Mouse (Mus musculus) heart, embryonic 15.5 days (tissue): ENCODE measurements around the gene Tas2r140. TPM values are rescaled to one million over a fixed set of nuclear protein-coding genes. Genes with fewer than 3 reads are reported as not detected.

Experiments
- ATAC-seq: fragments of 200-750 bp; cut with Nextera tagmentation; replicated peaks from 2 replicates; pipeline ENCODE4 v1.8.0; 2017; ENCODE audit warnings: low read depth, moderate TSS enrichment; ENCODE audit not compliant: insufficient number of reproducible peaks, insufficient read depth, low FRiP score
- H3K27ac ChIP-seq: fragments of 300-500 bp; sonication (generic); 2 replicates; pipeline ENCODE4 v1.5.1; 2015; ENCODE audit warnings: mild to moderate bottlenecking, inconsistent platforms
- H3K27me3 ChIP-seq: fragments of 300-500 bp; sonication (generic); 2 replicates; pipeline ENCODE4 v1.6.1; 2015; ENCODE audit warnings: inconsistent platforms
- H3K36me3 ChIP-seq: fragments of 300-500 bp; sonication (generic); 2 replicates; pipeline ENCODE4 v1.6.1; 2015; ENCODE audit warnings: mild to moderate bottlenecking, inconsistent platforms
- H3K4me1 ChIP-seq: fragments of 300-500 bp; sonication (generic); replicated peaks from 2 replicates; pipeline ENCODE4 v1.6.1; 2015; ENCODE audit warnings: inconsistent platforms
- H3K4me2 ChIP-seq: fragments of 300-500 bp; sonication (generic); 2 replicates; pipeline ENCODE4 v1.6.1; 2015; ENCODE audit warnings: inconsistent platforms, mild to moderate bottlenecking, moderate library complexity
- H3K4me3 ChIP-seq: fragments of 300-500 bp; sonication (generic); 2 replicates; pipeline ENCODE4 v1.5.1; 2015; ENCODE audit warnings: mild to moderate bottlenecking, inconsistent platforms
- H3K9ac ChIP-seq: fragments of 300-500 bp; sonication (generic); 2 replicates; pipeline ENCODE4 v1.6.1; 2015; ENCODE audit warnings: mild to moderate bottlenecking, inconsistent platforms
- H3K9me3 ChIP-seq: fragments of 300-500 bp; sonication (generic); replicated peaks from 2 replicates; pipeline ENCODE4 v1.6.1; 2016; ENCODE audit warnings: inconsistent platforms
- WGBS: fragments of 180-500 bp; shearing (Covaris S2); methylation state at CpG from one replicate; pipeline ENCODE4 v1.1.7; 2015; ENCODE audit warnings: mixed read lengths; 5-methylcytosine and 5-hydroxymethylcytosine counted together
- polyA plus RNA-seq: library from polyadenylated mRNA; unstranded; fragments of >200 nt; fragmentation: Nextera tagmentation; extraction: Ambion mirVana; gene quantifications from 2 replicates; pipeline ENCODE4 v1.2.1, GENCODE M21; 2015

The Tas2r140 gene
- polyA plus RNA-seq: not detected in 2 replicates

DNA sequence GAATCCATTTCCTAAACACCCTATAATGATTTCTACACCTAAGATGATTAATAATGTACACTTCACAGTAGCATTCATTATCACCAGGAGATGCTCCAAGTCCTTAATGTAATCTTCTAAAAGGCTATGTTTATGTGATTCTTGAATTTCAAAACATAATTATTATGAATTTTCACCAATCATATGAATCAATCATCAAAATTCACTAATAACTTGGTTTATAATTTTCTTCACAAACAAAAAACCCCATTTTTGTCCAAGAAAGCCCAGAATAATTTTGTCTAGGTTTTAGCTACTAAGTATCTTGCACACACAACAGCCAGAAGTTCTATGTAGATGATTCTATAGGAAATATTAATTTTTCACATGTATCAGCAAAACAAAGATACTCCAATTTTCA, at the start of gene Tas2r140:
Tas2r140 (minus strand) TSS at position 101 of the 400 bp plus-strand sequence.
- Histone ChIP-seq H3K4me3 (no peak within 1 kb of the TSS), H3K27me3 (no peaks in the 10 kb centered on the region), H3K4me1 (no peaks in the 10 kb centered on the region), H3K36me3 (no peaks in the 10 kb centered on the region), H3K9ac (no peak within 1 kb of the TSS), H3K27ac (no peak within 1 kb of the TSS), H3K4me2 (no peak within 1 kb of the TSS), H3K9me3 (no peaks in the 10 kb centered on the region)
- no peak for ATAC-seq

DNA sequence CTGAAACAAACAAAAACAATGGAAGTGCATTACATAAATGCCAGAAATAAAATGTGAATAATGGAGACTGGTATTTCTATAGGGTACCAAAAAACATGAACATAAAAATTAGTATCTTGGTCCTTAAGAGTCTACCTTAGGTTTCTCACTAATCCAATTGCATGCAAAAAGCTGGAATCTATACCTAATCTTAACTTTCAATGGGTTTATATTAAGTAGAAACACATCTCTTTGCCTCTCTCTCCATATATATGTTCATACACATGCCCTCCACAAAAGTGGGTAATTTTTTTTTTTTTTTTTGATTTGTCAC, 48.9 kb upstream of the Tas2r140 start, which contains the start of gene Smim10l1:
Smim10l1 (plus strand) TSS at position 301 of the 313 bp plus-strand sequence.
- peaks cover 4% of the 10 kb centered on the region; the same call in 1 of the 2 replicates for H3K4me1 ChIP-seq
- peaks cover 5% of the 10 kb centered on the region; the same call in 1 of the 2 replicates for H3K36me3 ChIP-seq
- peak within 1 kb of the TSS; percentile 96 for H3K9ac ChIP-seq
- no peaks in the 10 kb centered on the region for H3K9me3 ChIP-seq
- peak within 1 kb of the TSS; percentile 68 for H3K4me3 ChIP-seq
- no peak for ATAC-seq
- peak within 1 kb of the TSS; percentile 97 for H3K27ac ChIP-seq
- peak within 1 kb of the TSS; percentile 69 for H3K4me2 ChIP-seq
- no peaks in the 10 kb centered on the region for H3K27me3 ChIP-seq

DNA sequence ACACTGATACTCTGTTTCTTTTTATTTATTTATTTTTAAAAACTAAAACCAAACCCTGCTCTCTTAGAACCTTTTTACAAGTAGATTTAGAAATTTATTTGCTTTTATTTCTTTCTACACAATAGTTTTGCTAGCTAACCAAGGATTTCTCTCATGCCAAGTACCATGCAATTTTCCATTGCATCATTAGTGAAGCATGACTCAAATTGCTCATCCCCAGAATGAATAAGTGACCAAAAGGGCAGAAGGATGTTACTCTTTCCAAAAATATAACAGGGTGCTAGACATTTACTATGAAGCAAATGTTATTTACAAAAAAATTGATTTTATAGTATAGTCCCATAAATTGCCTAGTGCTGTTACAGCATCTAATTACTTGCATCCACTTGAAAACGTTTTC, 46.8 kb upstream of the Tas2r140 start:
- Histone ChIP-seq H3K4me1 (peaks cover 4% of the 10 kb centered on the region; the same call in 1 of the 2 replicates), H3K27ac (no peak overlapping the region), H3K4me2 (no peak overlapping the region), H3K36me3 (no peaks in the 10 kb centered on the region), H3K27me3 (no peaks in the 10 kb centered on the region), H3K4me3 (no peak overlapping the region), H3K9ac (no peak overlapping the region), H3K9me3 (no peaks in the 10 kb centered on the region)
- ATAC-seq: no peak
- 49% methylated on average over 1 of the region's 1 CpGs for WGBS

DNA sequence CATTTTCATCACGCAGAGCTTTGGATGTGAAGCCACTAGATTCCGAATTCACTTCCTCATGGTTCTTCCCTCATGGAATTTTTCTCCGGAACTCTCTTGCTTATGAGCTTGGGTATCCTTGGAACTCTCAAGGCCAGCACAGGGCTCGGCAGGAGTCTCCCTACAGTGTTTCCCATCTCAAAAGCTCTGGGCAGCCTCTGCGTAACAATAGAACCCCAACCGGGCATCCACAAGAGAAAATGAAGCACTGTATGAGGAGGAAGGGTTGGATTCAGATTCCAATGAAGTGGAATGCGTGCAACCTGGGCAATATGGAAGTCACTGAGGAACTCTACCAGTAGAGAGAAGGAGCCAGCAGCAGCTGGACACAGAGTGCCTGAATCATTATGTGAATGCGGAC, 36.6 kb upstream of the Tas2r140 start:
- WGBS: 79% methylated on average over 8 of the region's 8 CpGs
- ATAC-seq: no peak

DNA sequence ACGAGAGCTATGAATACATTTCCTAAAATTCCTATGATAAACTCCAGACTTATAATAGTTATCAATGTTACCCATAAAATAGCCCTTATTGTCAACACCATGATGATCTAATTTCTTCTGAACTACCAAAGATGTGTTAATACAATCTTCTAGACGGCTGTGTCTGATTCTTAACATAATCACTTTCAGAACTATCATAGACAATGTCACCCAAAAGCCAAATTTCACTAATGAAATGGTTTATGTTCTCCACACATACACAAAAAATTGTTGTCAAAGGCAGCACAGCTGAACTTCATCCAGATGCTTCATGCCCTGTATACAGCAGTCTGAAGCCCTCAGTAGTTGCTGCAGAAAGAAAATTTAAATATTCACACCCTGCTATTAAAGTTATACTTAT, 18.6 kb downstream of the Tas2r140 start, which contains the start of gene Tas2r103:
Tas2r103 (minus strand) TSS at position 101 of the 400 bp plus-strand sequence.
- 72% methylated on average over 2 of the region's 2 CpGs for WGBS
- H3K4me2 ChIP-seq: no peak within 1 kb of the TSS
- no peaks in the 10 kb centered on the region for H3K4me1 ChIP-seq
- H3K27ac ChIP-seq: no peak within 1 kb of the TSS
- ATAC-seq: no peak
- H3K27me3 ChIP-seq: no peaks in the 10 kb centered on the region
- no peak within 1 kb of the TSS for H3K9ac ChIP-seq
- H3K36me3 ChIP-seq: no peaks in the 10 kb centered on the region
- H3K4me3 ChIP-seq: no peak within 1 kb of the TSS
- H3K9me3 ChIP-seq: no peaks in the 10 kb centered on the region

More for the DNA sequence above, 36.6 kb upstream of the Tas2r140 start:
- no peaks in the 10 kb centered on the region for H3K4me1 ChIP-seq
- H3K27ac ChIP-seq: no peak overlapping the region
- H3K9me3 ChIP-seq: no peaks in the 10 kb centered on the region
- H3K27me3 ChIP-seq: no peaks in the 10 kb centered on the region
- no peak overlapping the region for H3K4me3 ChIP-seq
- no peak overlapping the region for H3K4me2 ChIP-seq
- no peak overlapping the region for H3K9ac ChIP-seq
- H3K36me3 ChIP-seq: no peaks in the 10 kb centered on the region

Other genes starting within 250 kb of the Tas2r140 start
- not detected in 2 replicates for gene Tas2r123, start 208.7 kb downstream of the Tas2r140 start, polyA plus RNA-seq
- not detected in 2 replicates for gene Tas2r116, start 200.4 kb downstream of the Tas2r140 start, polyA plus RNA-seq
- not detected in 2 replicates for gene Tas2r110, start 187.8 kb downstream of the Tas2r140 start, polyA plus RNA-seq
- not detected in 2 replicates for gene Tas2r113, start 162.8 kb downstream of the Tas2r140 start, polyA plus RNA-seq
- not detected in 2 replicates for gene Tas2r125, start 146.2 kb downstream of the Tas2r140 start, polyA plus RNA-seq
- gene Tas2r129, start 104.7 kb downstream of the Tas2r140 start, polyA plus RNA-seq: not detected in 2 replicates
- gene Tas2r131, start 97.9 kb downstream of the Tas2r140 start, polyA plus RNA-seq: not detected in 2 replicates
- not detected in 2 replicates for gene Tas2r109, start 74.9 kb downstream of the Tas2r140 start, polyA plus RNA-seq
- not detected in 2 replicates for gene Tas2r103, start 18.7 kb downstream of the Tas2r140 start, polyA plus RNA-seq
- 56.1 and 69.9 TPM in 2 replicates for gene Smim10l1, start 49.1 kb upstream of the Tas2r140 start, polyA plus RNA-seq
- gene 5530400C23Rik, start 236.4 kb upstream of the Tas2r140 start, polyA plus RNA-seq: not detected in 2 replicates